Mouse (Mus musculus): ENCODE data around the gene Rhno1.

DNA sequence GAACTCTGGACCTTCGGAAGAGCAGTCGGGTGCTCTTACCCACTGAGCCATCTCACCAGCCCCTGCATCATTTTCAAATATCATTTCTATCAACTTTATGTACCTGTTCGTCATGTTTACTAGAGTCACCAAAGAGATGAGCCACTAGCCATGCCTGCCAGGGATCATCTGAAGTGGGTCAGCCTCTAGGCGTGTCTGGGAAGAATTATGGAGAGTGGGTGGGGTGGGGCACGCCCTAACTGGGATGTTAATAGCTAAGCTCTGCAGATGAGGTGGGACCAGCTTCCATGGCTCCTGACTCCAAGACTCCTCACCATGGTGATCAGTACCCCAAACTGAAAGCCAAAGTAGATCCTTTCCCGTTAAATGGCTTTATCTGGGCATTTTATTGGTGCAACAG is 47.9 kb downstream of the Rhno1 start:
- no peak for TF ChIP-seq MYOG (IDR thresholded peaks at IDR 0.05; ENCODE audit: control insufficient read depth, extremely low read depth, insufficient read length)
- no peak for TF ChIP-seq CTCF (IDR thresholded peaks at IDR 0.05; ENCODE audit: control insufficient read depth, insufficient read depth, insufficient read length)

Measured in C2C12 (cell line).